ENCODE assay signal across 8 mouse cellular contexts in the genomic region with DNA sequence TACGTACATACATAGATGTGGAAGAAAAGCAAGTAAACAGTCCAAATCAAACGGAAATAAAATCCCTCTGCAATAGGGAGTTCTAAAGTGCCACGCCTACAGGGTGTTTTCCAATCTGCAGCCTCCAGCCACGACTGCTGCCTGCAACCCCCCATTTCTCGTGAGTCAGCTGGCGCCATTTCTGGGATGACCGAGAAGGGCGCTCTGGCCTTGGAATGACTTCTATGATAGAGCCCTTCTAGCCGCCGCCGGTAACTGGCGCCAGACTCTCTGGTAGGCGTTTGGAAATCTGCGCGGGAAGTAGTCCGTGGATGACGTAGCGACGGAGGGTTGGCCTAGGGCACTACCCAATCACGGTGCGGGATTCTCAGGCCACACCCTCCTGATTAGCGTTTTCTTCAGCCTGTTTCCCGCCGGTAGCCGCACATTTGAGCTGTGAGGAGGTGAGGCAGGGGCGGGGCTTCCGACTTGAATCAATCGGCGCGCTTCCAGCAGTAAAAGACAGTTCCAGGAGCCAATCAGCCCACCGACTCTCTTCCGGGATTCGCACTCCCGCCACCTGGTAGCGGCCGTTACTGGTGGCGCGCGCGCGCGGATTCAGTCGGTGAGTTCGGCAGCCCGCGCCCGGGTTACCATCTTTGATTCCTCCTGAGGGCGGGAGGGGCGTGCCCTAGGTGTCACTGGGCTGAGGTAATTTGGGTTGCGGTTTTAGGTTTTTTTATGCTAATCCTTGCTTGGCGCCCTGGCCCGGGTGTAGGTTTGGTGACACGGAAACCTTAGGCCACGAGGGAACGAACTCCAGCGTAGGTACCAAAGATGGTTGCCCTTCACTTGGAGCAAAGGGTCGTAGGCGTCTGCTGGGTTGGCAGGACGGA. TPM values are rescaled to one million over a fixed set of nuclear protein-coding genes. Genes with fewer than 3 reads are reported as not detected.
DNase-seq lines count a peak whose midpoint lies in the region; ATAC-seq lines count a peak whose summit lies in the region.

TSS of gene Mdc1 (plus strand) at position 440 of the 875 bp plus-strand sequence.

- no peaks in the 10 kb centered on the region for H3K27me3 ChIP-seq in hindbrain, embryonic 11.5 days (ENCODE audit: control insufficient read depth, insufficient read depth, low read length)

- peak within 1 kb of the TSS; percentile 51 for H3K4me2 ChIP-seq in hindbrain, embryonic 11.5 days (replicated peaks; ENCODE audit: low read depth, low read length)

- H3K4me1 ChIP-seq in hindbrain, embryonic 11.5 days (replicated peaks; ENCODE audit: control insufficient read depth, insufficient read depth, low read length): 0 out of 2 replicates have a peak, but pooled peaks cover 3% of the 10 kb centered on the region

- under 1% methylated on average over 59 of the region's 59 CpGs for WGBS in hindbrain, embryonic 11.5 days

- peak within 1 kb of the TSS; percentile 64 for H3K9ac ChIP-seq in hindbrain, embryonic 11.5 days (ENCODE audit: low read depth, low read length)

- H3K27ac ChIP-seq in hindbrain, embryonic 11.5 days (ENCODE audit: low read depth, low read length): peak within 1 kb of the TSS; percentile 67; the same call in 1 of the 2 replicates

- H3K36me3 ChIP-seq in hindbrain, embryonic 11.5 days (ENCODE audit: control insufficient read depth, insufficient read depth, low read length): peaks cover 11% of the 10 kb centered on the region

- no peaks in the 10 kb centered on the region for H3K9me3 ChIP-seq in hindbrain, embryonic 11.5 days (ENCODE audit: control insufficient read depth, low read length)

- peak; percentile 92 for ATAC-seq in hindbrain, embryonic 11.5 days (ENCODE audit: low FRiP score)

- peak; percentile 100 for DNase-seq in Muller cell, postnatal 12 days (ENCODE audit: inconsistent ontology term)
- DNase-seq in cerebellum, adult 9-11 months: peak; percentile 100
- peak; percentile 100 for DNase-seq in frontal cortex, adult 2 months (ENCODE audit: extremely low spot score in 1 of 2, low spot score in 1 of 2)
- DNase-seq in hindbrain, embryonic 11.5 days (ENCODE audit: low spot score): peak; percentile 99
- peak; percentile 99 for DNase-seq in layer of hippocampus, postnatal 10 days (ENCODE audit: low spot score in 2 of 2)
- peak; percentile 100 for DNase-seq in lung, postnatal 10 days
- peak; percentile 98 for DNase-seq in ovary, postnatal 36 days (ENCODE audit: low spot score)
- DNase-seq in thymus, postnatal 25 days: peak; percentile 99

- peak within 1 kb of the TSS; percentile 63 for H3K4me3 ChIP-seq in hindbrain, embryonic 11.5 days (ENCODE audit: low read depth, low read length)

RNA-seq across cellular contexts. Expression of gene Mdc1, which starts in this region (rescaled TPM):
- polyA plus RNA-seq in frontal cortex, adult 2 months (2012; rRNA removed): 9.9 and 11.0 TPM in 2 replicates
- polyA plus RNA-seq in hindbrain, embryonic 11.5 days (2014; fragmentation: Nextera tagmentation; extraction: Ambion mirVana): 16.8 and 17.3 TPM in 2 replicates
- 10 to 100 TPM; 15.8 to 16.2 TPM for total RNA-seq in layer of hippocampus, postnatal 10 days (2021)

Comparison
In these comparisons a context has a peak if more than half of its experiments do, and no peak if none do; other contexts are left out.
1. Peak in every context shown above with its lines: DNase-seq, ATAC-seq, H3K4me3 ChIP-seq and H3K27ac ChIP-seq.